Mouse (Mus musculus): ENCODE measurements around the gene Nyap1.

DNA sequence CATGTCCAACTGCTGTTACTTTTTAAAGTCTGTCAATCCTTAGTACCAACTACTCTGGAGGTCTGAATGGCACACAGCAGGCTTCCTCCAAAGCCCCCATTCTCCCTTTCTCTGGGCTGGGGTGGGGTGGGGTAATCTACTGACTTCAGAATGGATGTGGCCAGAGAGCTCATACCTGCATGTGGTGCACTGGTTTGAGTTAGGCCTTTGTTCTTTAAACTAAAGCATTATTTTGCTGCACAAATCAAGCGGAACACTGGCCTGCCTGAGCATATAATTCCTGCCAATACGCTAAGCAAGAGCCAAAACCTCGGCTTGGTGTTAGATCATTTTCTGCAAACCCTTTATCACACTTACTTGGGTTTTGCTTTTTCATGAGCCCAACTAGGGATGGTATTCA, 46.6 kb downstream of the Nyap1 start:
- TF ChIP-seq CTCF (IDR thresholded peaks at IDR 0.05; ENCODE audit: insufficient read depth, low read depth, low read length) (no peak), POLR2A (IDR thresholded peaks at IDR 0.05; ENCODE audit: insufficient read depth, low read depth, low read length) (no peak)

Data from olfactory bulb, adult 2 months (tissue).